Mouse (Mus musculus) limb, embryonic 14.5 days (tissue): ENCODE measurements around the gene Cacna1g. TPM values are rescaled to one million over a fixed set of nuclear protein-coding genes. Genes with fewer than 3 reads are reported as not detected.
"Not testable (repeated sequence)": the region's sequence is repeated elsewhere in the genome, so short reads cannot be mapped to it uniquely, and the experiment has no call there.

ENCODE experiments used
- ATAC-seq: fragments of 200-750 bp; cut with Nextera tagmentation; 2 replicates; pipeline ENCODE4 v1.8.0; 2017; ENCODE audit warnings: low read depth, moderate number of reproducible peaks, moderate TSS enrichment; ENCODE audit not compliant: low FRiP score
- DNase-seq: peaks from one replicate; pipeline ENCODE4 v3.0.0-alpha.2; 2015; ENCODE audit warnings: low spot score
- H3K27ac ChIP-seq: fragments of 300-500 bp; sonication (generic); replicated peaks from 2 replicates; pipeline ENCODE4 v1.5.1; 2014; ENCODE audit warnings: low read depth, mild to moderate bottlenecking, low read length, moderate library complexity, mixed read lengths
- H3K27me3 ChIP-seq: fragments of 300-500 bp; sonication (generic); 2 replicates; pipeline ENCODE4 v1.6.1; 2014; ENCODE audit warnings: low read length, mixed read lengths; ENCODE audit not compliant: control insufficient read depth, insufficient read depth
- H3K36me3 ChIP-seq: fragments of 300-500 bp; sonication (generic); 2 replicates; pipeline ENCODE4 v1.6.1; 2014; ENCODE audit warnings: mild to moderate bottlenecking, low read length, moderate library complexity, mixed read lengths; ENCODE audit not compliant: control insufficient read depth, insufficient read depth
- H3K4me1 ChIP-seq: fragments of 300-500 bp; sonication (generic); 2 replicates; pipeline ENCODE4 v1.6.1; 2014; ENCODE audit warnings: antibody characterized with exemption, low read length, mixed read lengths; ENCODE audit not compliant: control insufficient read depth, insufficient read depth
- H3K4me2 ChIP-seq: fragments of 300-500 bp; sonication (generic); replicated peaks from 2 replicates; pipeline ENCODE4 v1.6.1; 2014; ENCODE audit warnings: low read depth, mild to moderate bottlenecking, low read length, moderate library complexity; ENCODE audit not compliant: severe bottlenecking
- H3K4me3 ChIP-seq: fragments of 300-500 bp; sonication (generic); replicated peaks from 2 replicates; pipeline ENCODE4 v1.5.1; 2014; ENCODE audit warnings: low read length
- H3K9ac ChIP-seq: fragments of 300-500 bp; sonication (generic); 2 replicates; pipeline ENCODE4 v1.6.1; 2014; ENCODE audit warnings: mild to moderate bottlenecking, low read depth, low read length, moderate library complexity; ENCODE audit not compliant: severe bottlenecking
- H3K9me3 ChIP-seq: fragments of 300-500 bp; sonication (generic); 2 replicates; pipeline ENCODE4 v1.6.1; 2016; ENCODE audit warnings: low read length; ENCODE audit not compliant: control insufficient read depth
- POLR2A ChIP-seq: fragments of 200-500 bp; IDR thresholded peaks from 2 replicates; pipeline ENCODE4 v1.8.0; 2012; ENCODE audit warnings: inconsistent platforms, mild to moderate bottlenecking, moderate library complexity, borderline replicate concordance; ENCODE audit not compliant: insufficient read depth, insufficient read length; ENCODE audit errors: extremely low read depth
- WGBS: fragments of 180-500 bp; shearing (Covaris S2); extraction: QIAGEN DNeasy Blood & Tissue Kit; methylation state at CpG from one replicate; pipeline ENCODE4 v1.1.7; 2014; 5-methylcytosine and 5-hydroxymethylcytosine counted together
- polyA plus RNA-seq, 2 experiments: library from polyadenylated mRNA; depleted of rRNA in 1 of 2; stranded (reverse) in 1 of 2; unstranded in 1 of 2; fragments of >200 nt; fragmentation: Nextera tagmentation in 1 of 2; extraction: Ambion mirVana in 1 of 2; gene quantifications; 2 replicates each; pipeline versions ENCODE4 v1.2.1 to v1.2.3; 2012 to 2014

Cacna1g gene
- polyA plus RNA-seq, 2 experiments = 49.0 to 449 TPM

GRCm38 (mm10) chr11:94404641-94405260 is 69.2 kb downstream of the Cacna1g start:
- Histone ChIP-seq H3K4me1 (peaks cover 23% of the 10 kb centered on the region), H3K4me3 (no peak overlapping the region), H3K9ac (no peak overlapping the region), H3K4me2 (no peak overlapping the region), H3K27me3 (no peaks in the 10 kb centered on the region), H3K36me3 (peaks cover 14% of the 10 kb centered on the region), H3K27ac (0 out of 2 replicates have a peak overlapping the region, but pooled peaks have one; percentile 8), H3K9me3 (no peaks in the 10 kb centered on the region)
- no peak for TF ChIP-seq POLR2A
- DNase-seq (peak; percentile 56), ATAC-seq (peak; percentile 48; the same call in 1 of the 2 replicates)
- 18% methylated on average over 11 of the region's 11 CpGs for WGBS

GRCm38 (mm10) chr11:94404178-94404577 is 69.8 kb downstream of the Cacna1g start:
- peaks cover 8% of the 10 kb centered on the region for H3K36me3 ChIP-seq
- no peaks in the 10 kb centered on the region for H3K9me3 ChIP-seq
- no peak overlapping the region for H3K4me3 ChIP-seq
- TF ChIP-seq POLR2A = no peak
- H3K27ac ChIP-seq = no peak overlapping the region
- H3K4me1 ChIP-seq = peaks cover 23% of the 10 kb centered on the region
- no peak overlapping the region for H3K4me2 ChIP-seq
- ATAC-seq (no peak), DNase-seq (no peak)
- H3K9ac ChIP-seq = no peak overlapping the region
- no peaks in the 10 kb centered on the region for H3K27me3 ChIP-seq
- WGBS = 33% methylated on average over 5 of the region's 5 CpGs

GRCm38 (mm10) chr11:94403757-94404156 is 70.2 kb downstream of the Cacna1g start:
- ATAC-seq (no peak), DNase-seq (no peak)
- H3K4me2 ChIP-seq = no peak overlapping the region
- H3K9ac ChIP-seq = no peak overlapping the region
- H3K27me3 ChIP-seq = no peaks in the 10 kb centered on the region
- no peak overlapping the region for H3K27ac ChIP-seq
- WGBS = 69% methylated on average over 10 of the region's 10 CpGs
- no peak for TF ChIP-seq POLR2A
- no peaks in the 10 kb centered on the region for H3K9me3 ChIP-seq
- no peak overlapping the region for H3K4me3 ChIP-seq
- H3K36me3 ChIP-seq = peaks cover 4% of the 10 kb centered on the region; the same call in 1 of the 2 replicates
- H3K4me1 ChIP-seq = peaks cover 23% of the 10 kb centered on the region

- WGBS = 83% methylated on average over 5 of the region's 5 CpGs
- DNase-seq (no peak), ATAC-seq (no peak)
- Histone ChIP-seq H3K9ac (no peak overlapping the region), H3K4me2 (no peak overlapping the region), H3K9me3 (no peaks in the 10 kb centered on the region), H3K36me3 (no peaks in the 10 kb centered on the region), H3K27ac (no peak overlapping the region), H3K27me3 (no peaks in the 10 kb centered on the region), H3K4me1 (peaks cover 19% of the 10 kb centered on the region), H3K4me3 (no peak overlapping the region)
- TF ChIP-seq POLR2A = no peak
These were observed 71.3 kb downstream of the Cacna1g start for GRCm38 (mm10) chr11:94402731-94403130.

GRCm38 (mm10) chr11:94402029-94402428 is 72.0 kb downstream of the Cacna1g start:
- DNase-seq, H3K4me3 ChIP-seq, H3K9me3 ChIP-seq, H3K27ac ChIP-seq, H3K27me3 ChIP-seq, H3K36me3 ChIP-seq, H3K9ac ChIP-seq, ATAC-seq, H3K4me2 ChIP-seq: not testable (repeated sequence)
- H3K4me1 ChIP-seq = peaks cover 15% of the 10 kb centered on the region
- WGBS = 81% methylated on average over 4 of the region's 4 CpGs
